Mouse (Mus musculus) adrenal gland, postnatal 10 days (tissue): ENCODE data around the gene Ajm1. TPM values are rescaled to one million over a fixed set of nuclear protein-coding genes. Genes with fewer than 3 reads are reported as not detected.
A peak's percentile ranks its signal among the peaks of the same experiment; 100 is the strongest.
"Not testable (repeated sequence)": the region's sequence is repeated elsewhere in the genome, so short reads cannot be mapped to it uniquely, and the experiment has no call there.

Experiments
- DNase-seq: peaks from one replicate; pipeline ENCODE4 v3.0.0; 2021; ENCODE audit warnings: mixed read lengths
- total RNA-seq, 2 experiments: library from RNA; stranded (reverse); gene quantifications; 2 replicates each; pipeline ENCODE4 v1.2.3; 2021

Gene Ajm1
- total RNA-seq, 2 experiments from 2014 or later, result 1.8 to 2.2 TPM

- no peak for DNase-seq
Measured at GRCm38 (mm10) chr2:25566558-25566957, 15.0 kb downstream of the Ajm1 start.

DNA sequence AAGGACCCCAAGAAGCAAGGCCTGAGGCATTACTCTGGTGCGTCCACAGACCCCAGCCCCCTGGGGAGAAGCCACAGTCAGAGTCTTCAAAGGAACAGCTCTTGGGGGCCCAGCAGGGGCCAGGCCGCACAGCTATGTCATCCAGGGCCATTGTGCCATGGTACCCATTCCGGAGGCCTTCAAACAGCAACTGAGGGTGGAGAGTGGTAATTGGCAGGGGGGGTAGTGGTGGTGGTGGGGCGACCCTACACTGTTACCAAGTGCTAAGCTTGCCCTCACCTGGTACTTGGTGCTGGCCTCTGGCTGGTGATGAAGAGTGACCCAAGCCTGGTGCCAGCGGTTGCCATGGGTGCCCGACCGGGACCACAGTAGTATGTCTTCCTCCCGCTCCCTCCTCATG lies 15.8 kb downstream of the Ajm1 start:
- no peak for DNase-seq

GRCm38 (mm10) chr2:25561946-25562345 lies 19.6 kb downstream of the Ajm1 start:
- DNase-seq, result no peak

DNA sequence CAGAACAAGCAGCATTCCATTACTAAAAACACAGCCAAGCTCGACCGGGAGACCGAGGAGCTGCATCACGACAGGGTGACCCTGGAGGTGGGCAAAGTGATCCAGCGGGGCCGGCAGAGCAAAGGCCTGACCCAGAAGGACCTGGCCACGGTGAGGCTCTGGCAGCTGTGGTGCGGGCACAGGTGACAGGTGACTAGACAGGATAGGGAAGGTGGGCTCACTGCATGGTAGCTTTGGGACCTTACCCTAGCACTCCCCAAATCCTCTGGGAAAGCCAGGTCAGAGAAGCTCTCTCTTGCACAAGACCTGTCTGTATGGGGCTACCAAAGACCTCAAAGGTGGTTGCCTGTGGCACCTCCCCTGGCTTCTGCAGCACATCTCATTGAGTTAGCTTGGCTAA lies 21.0 kb downstream of the Ajm1 start:
- no peak for DNase-seq

DNA sequence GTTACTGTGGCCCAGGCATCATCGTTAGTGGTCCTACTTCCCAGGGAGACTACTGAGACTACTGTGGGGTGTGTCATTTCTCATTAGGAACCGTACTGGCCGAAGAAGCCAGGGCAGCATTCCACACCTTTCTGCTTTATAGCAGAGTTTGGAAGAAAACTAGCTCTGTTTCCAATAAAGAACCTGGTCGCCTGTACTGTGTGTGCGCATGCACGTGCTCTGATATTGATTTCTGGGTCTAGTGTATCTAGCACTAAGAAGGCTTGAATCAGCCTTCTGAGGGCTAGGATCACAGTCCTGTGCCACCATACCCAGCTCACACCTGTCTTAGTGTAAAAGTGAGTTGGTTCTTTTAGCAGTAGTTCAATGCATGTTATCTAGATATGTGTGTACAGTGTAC lies 22.8 kb downstream of the Ajm1 start:
- DNase-seq, result no peak

DNA sequence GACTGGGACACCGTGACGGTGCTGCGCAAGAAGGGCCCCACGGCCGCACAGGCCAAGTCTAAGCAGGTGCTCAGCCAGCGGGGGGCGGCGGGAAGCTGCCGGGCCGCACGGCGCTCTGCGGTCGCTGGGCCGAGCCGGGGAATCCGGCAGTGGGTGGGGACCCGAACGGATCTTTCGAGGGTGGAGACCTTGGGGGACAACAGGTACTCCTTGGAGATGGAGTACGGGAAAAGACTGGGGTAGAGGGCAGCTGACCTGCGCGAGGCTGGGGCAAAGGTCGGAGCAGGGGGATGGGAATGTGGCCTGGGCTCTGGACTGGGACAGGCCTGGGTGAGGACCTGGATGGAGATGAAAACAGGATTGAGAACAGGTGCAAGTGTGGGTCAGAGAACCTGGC lies 23.6 kb downstream of the Ajm1 start:
- DNase-seq, result no peak

DNA sequence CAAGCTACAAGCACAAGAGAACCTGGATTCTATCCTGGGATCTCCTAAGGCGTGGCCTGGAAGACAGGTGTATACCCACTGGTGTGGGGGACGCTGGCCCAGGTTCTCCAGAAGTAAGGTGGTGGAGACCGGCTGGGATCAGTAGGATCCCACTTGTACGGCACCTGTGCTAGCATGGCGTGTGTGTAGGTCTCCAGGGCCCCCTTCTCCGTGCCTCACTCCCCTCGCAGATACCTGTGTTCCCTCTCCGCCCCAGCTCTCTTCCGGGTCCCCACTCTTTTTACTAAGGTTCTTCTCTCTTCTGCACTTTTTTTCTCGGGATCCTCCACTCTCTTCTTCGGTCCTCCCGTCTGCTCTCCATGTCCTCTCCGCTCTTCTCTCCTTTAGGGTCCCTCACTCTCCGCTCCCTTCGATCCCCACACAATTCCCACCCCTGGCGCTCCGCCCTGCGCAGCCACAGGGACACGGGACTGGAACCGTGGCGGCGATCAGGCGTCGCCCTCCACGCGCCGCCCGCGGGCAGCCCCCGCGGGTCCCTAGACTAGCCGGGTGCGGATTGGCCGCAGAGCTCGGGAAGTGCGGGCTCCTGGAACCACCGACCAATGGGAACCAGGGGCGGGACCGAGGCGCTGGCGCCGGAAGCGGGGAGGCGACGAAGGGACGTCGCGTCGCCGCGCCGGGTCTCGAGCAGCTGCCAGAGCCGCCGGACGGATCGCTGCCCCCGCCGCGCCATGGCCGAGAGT lies 24.2 kb downstream of the Ajm1 start, which contains the start of gene Edf1:
Gene Edf1 (plus strand): TSS at position 627 of the 743 bp plus-strand sequence.
- peak; percentile 98 for DNase-seq

- no peak for DNase-seq
Measured at GRCm38 (mm10) chr2:25556296-25556695, 25.3 kb downstream of the Ajm1 start.

DNA sequence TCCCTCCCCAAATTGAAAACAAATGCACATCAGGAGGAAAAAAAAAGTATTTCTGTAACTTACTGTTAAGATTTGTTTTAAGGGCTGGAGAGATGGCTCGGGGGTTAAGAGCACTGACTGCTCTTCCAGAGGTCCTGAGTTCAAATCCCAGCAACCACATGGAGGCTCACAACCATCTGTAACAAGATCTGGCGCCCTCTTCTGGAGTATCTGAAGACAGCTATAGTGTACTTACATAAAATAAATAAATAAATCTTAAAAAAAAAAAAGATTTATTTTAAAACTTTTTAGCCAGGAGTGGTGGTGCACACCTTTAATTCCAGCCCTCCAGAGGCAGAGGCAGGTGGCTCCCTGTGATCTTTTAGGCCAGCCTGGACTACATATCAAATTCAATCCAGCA lies 26.1 kb downstream of the Ajm1 start:
- DNase-seq, result not testable (repeated sequence)

DNA sequence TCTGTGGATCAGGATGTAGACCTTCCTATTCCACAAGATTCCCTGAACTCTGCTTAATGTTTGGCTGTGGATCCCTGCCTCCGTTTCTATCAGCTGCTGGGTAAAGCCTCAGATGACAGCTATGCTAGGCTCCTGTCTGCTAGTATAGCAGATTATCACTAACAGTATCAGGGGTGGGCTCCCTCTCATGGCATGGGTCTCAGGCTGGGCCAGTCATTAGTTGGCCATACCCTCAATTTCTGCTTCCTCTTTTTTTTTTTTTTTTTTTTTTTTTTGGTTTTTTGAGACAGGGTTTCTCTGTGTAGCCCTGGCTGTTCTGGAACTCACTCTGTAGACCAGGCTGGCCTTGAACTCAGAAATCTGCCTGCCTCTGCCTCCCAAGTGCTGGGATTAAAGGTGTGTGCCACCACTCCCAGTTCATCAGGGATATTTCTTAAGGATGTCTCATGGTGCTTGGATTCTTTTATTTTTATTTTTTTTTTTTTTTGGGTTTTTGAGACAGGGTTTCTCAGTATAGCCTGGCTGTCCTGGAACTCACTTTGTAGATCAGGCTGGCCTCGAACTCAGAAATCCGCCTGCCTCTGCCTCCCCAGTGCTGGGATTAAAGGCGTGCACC lies 28.3 kb downstream of the Ajm1 start:
- DNase-seq, result not testable (repeated sequence)

DNA sequence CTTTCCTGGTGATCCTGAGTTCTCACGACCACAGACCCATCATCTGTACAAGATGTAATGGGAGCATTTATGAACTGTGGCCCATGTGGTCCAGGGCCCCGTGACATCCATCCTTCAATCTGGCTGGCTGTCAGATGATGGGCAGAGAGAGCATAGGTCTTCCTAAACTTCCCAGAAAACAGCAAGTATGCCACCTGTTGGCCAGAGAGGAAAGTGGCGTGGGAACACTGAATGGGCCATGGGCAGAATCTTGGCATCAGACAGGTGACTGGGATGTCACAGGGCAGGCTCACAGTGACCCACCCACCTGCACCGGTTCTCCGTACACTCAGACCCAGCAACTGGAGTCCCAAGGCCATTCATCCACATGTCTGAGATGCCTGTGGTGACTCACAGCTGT lies 30.4 kb downstream of the Ajm1 start:
- DNase-seq, result peak; percentile 70

DNA sequence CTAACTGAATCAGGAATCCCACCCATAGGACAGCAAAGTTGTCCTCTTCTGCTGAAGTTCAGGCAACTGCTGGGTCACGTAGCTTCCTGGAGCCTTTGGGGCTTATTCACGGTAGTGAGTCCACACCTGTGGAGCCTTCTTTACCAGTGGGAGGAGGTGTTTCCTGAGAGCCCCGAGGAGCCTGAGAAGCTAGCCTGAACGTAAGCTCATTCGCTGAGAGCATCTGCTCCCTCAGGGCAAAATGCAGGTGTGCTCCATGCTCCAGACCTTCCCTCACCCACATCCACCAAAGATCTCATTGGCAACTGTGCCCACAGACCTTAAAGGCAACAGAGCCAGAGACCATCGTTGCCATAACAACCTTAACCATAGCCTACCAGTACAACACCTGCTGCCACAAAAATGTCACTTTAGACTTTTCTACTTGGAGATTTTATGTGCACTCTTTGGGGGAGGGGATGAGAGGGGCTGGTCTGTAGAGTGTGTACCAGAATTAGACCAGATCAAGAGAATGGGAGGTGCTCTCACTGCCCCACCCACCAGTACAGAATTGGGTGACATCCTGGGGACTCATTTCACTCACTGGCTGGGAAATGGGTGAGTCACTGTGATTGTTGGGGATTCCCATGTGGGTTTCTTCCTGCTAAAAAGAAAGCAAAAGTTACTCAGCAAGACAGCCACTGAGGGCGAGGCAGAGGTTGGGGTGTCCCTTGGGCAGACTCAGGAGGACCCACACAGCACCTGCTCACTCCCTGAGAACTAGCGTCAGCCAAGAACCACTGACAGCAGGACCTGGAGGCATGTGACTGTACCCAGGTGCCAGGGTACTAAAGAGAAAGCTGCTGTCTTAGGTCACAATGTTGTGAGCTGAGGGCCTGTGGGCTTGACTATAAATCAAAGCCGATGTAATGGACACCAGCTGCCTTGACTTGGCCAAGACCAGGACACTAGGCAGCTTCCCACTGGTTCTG lies 32.3 kb downstream of the Ajm1 start:
- no peak for DNase-seq

DNA sequence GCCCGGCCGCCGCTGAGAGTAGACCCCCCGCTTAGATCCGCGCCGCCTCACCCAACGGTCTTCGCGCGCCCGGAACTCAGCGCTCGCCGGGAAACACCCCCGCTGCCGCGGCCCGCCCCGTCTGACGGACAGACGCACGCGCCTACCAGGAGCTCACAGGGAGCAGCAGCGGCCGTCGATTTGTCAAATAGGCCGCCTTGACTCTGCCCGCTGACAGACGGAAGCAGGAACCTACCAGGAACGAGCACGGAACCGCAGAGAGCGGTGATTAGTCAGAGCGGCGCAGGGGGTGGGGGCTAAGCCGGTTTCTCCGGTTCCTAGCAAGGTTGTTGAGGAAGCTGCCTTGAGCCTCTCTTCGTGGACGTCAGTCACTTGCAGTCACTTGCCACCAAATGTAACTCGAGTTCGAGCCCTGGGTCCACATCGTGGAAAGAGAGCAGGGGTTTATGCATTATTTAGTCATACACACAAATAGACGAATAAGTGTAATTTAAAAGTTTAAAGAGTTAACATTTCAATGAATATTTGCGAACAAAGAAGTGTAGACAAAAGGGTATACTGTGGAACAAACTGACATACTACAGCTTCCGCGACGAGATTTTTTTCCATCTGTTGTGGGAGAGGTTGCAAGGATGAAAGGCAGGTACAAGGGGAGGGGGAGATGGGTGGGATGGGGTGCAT lies 34.6 kb downstream of the Ajm1 start, which contains the start of gene Traf2:
Gene Traf2 (minus strand): TSS at position 130 of the 681 bp plus-strand sequence.
- peak; percentile 99 for DNase-seq

GRCm38 (mm10) chr2:25545996-25546810 lies 35.4 kb downstream of the Ajm1 start:
- DNase-seq, result peak; percentile 89

DNA sequence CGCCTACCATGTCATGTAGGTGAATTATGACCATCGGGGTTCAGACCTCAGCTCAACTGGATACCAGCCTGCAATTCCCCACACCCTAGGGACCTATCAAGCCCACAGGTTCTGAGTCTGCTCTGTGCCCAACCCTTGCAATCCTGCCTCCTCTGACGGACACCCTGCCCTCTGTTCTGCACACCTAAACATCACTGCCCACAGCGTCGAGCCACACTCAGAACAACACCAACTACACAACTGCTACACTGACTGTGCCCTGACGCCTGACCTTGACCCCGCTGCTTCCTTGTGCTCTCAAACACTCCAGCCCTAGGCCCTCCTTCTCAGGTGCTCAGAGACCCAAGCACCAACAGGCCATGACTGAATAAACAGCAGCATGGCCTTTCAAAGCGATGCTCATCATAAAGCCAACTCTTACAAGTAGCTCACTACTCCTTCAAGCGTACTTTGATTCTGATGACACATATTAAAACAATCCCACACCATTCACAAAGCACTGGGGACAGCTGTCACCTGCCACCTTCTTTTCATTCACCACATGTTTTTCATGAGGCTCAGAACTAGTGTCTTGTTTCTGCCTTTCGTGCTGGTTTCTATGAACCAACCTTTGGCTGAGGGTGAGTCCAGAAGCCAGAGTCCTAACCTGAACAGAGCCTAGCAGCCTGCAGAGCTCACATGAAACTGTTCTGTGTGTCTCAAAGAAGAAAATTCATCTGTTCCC lies 39.8 kb downstream of the Ajm1 start:
- DNase-seq, result no peak

GRCm38 (mm10) chr2:25540541-25540948 lies 41.0 kb downstream of the Ajm1 start:
- DNase-seq, result peak; percentile 40

GRCm38 (mm10) chr2:25536531-25536930 lies 45.0 kb downstream of the Ajm1 start:
- peak; percentile 76 for DNase-seq

DNA sequence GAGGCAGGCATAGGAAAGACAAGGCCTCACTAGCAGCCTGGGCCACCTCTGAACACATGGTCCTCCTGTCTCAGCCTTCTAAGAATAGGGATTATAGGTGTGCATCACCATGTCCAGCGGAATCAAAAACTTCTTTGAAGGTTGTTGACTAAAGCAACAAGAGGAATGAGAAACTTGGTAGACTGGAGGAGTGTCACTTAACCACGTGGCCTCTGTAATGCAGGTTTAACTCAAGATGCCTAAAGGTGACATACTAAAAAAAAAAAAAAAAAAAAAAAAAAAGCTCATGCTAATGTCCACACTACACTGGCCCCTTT lies 46.7 kb downstream of the Ajm1 start:
- DNase-seq, result no peak

- peak; percentile 92 for DNase-seq
Measured at GRCm38 (mm10) chr2:25534178-25534865, 47.2 kb downstream of the Ajm1 start.

- no peak for DNase-seq
Measured at GRCm38 (mm10) chr2:25533707-25534106, 47.9 kb downstream of the Ajm1 start.
